Mouse (Mus musculus) myocyte (in vitro differentiated cells): Measurements from ENCODE around the gene Schip1. TPM values are rescaled to one million over a fixed set of nuclear protein-coding genes. Genes with fewer than 3 reads are reported as not detected.

Experiments
- H3K27me3 ChIP-seq: one replicate; pipeline ENCODE4 v1.6.1; 2011; ENCODE audit not compliant: control insufficient read depth, insufficient read depth, insufficient read length
- H3K36me3 ChIP-seq: one replicate; pipeline ENCODE4 v1.6.1; 2011; ENCODE audit not compliant: control insufficient read depth, insufficient read depth
- H3K4me2 ChIP-seq: one replicate; pipeline ENCODE4 v1.6.1; 2011; ENCODE audit warnings: low read depth, control low read depth
- H3K4me3 ChIP-seq: one replicate; pipeline ENCODE4 v1.5.1; 2011; ENCODE audit warnings: mild to moderate bottlenecking, control low read depth, moderate library complexity
- H3K79me2 ChIP-seq: one replicate; pipeline ENCODE4 v1.6.1; 2011; ENCODE audit not compliant: control insufficient read depth, insufficient read depth
- H3ac ChIP-seq: one replicate; pipeline ENCODE4 v1.6.1; 2011; ENCODE audit not compliant: control insufficient read depth, insufficient read length
- CEBPB ChIP-seq: IDR thresholded peaks from 2 replicates; pipeline ENCODE4 v1.6.1; 2011; ENCODE audit warnings: mild to moderate bottlenecking, moderate library complexity; ENCODE audit not compliant: poor library complexity, insufficient read depth, severe bottlenecking
- E2F4 ChIP-seq: IDR thresholded peaks from one replicate; pipeline ENCODE4 v1.6.1; 2011; ENCODE audit warnings: mild to moderate bottlenecking, control low read depth, moderate library complexity; ENCODE audit not compliant: insufficient read depth
- MAX ChIP-seq: IDR thresholded peaks from one replicate; pipeline ENCODE4 v1.6.1; 2011; ENCODE audit warnings: low read depth, mild to moderate bottlenecking, control low read depth
- MYOD1 ChIP-seq, 3 experiments: IDR thresholded peaks; one replicate each; pipeline ENCODE4 v1.6.1; 2011; ENCODE audit warnings: control low read depth in 2 of 3, low read depth in 2 of 3, mild to moderate bottlenecking in 2 of 3, moderate library complexity in 1 of 3; ENCODE audit not compliant: insufficient read length in 2 of 3, control insufficient read depth in 1 of 3
- MYOG ChIP-seq, 3 experiments: IDR thresholded peaks; one replicate each; pipeline ENCODE4 v1.6.1; 2011; ENCODE audit warnings: control low read depth in 2 of 3, low read depth in 2 of 3, mild to moderate bottlenecking in 2 of 3; ENCODE audit not compliant: insufficient read length in 2 of 3, control insufficient read depth in 1 of 3, insufficient read depth in 1 of 3
- POLR2A ChIP-seq: IDR thresholded peaks from one replicate; pipeline ENCODE4 v1.6.1; 2011; ENCODE audit warnings: low read depth, mild to moderate bottlenecking, control low read depth, moderate library complexity; ENCODE audit not compliant: insufficient read length
- POLR2AphosphoS2 ChIP-seq: IDR thresholded peaks from one replicate; pipeline ENCODE4 v1.6.1; 2011; ENCODE audit warnings: low read depth, control low read depth; ENCODE audit not compliant: insufficient read length
- REST ChIP-seq: IDR thresholded peaks from one replicate; pipeline ENCODE4 v1.6.1; 2011; ENCODE audit warnings: mild to moderate bottlenecking, control low read depth, moderate library complexity; ENCODE audit not compliant: insufficient read depth, insufficient read length
- SRF ChIP-seq: IDR thresholded peaks from one replicate; pipeline ENCODE4 v1.6.1; 2011; ENCODE audit warnings: low read depth; ENCODE audit not compliant: control insufficient read depth, insufficient read length
- TCF12 ChIP-seq: IDR thresholded peaks from one replicate; pipeline ENCODE4 v1.6.1; 2011; ENCODE audit warnings: mild to moderate bottlenecking, control low read depth; ENCODE audit not compliant: poor library complexity, insufficient read depth, severe bottlenecking
- TCF3 ChIP-seq: IDR thresholded peaks from one replicate; pipeline ENCODE4 v1.6.1; 2011; ENCODE audit warnings: low read depth, control low read depth; ENCODE audit not compliant: insufficient read length
- USF1 ChIP-seq: IDR thresholded peaks from one replicate; pipeline ENCODE4 v1.6.1; 2011; ENCODE audit warnings: low read depth, mild to moderate bottlenecking, control low read depth, moderate library complexity
- polyA plus RNA-seq: library from polyadenylated mRNA; unstranded; fragments of >200 nt; fragmentation: generic; extraction: Trizol; gene quantifications from one replicate; pipeline ENCODE4 v1.2.1, GENCODE M21; 2012; ENCODE audit warnings: missing spikeins

The Schip1 gene
- polyA plus RNA-seq, 1 experiment = 23.3 TPM

DNA sequence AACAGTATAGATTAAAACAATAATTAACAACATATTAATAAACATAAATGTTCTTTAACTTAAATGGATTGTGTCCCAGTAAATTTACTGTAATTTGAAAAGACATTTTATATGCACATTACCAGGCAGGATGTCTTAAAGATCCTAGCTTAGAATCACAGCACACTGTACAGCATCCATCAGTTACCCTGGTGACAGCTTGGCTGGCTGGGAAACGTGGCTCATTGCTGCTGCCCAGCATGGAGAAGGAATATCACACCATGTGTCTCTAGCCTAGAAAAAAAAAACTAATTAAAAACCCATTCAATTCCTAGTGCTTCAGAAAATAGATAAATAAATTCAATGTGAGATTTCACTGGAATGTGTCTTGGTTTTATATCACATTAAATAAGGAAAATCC lies 136.6 kb downstream of the Schip1 start:
- no peak overlapping the region for H3K4me2 ChIP-seq
- no peaks in the 10 kb centered on the region for H3K27me3 ChIP-seq
- H3ac ChIP-seq = no peak overlapping the region
- H3K36me3 ChIP-seq = no peaks in the 10 kb centered on the region
- no peak overlapping the region for H3K4me3 ChIP-seq
- no peak for TF ChIP-seq E2F4
- no peak for TF ChIP-seq TCF12
- TF ChIP-seq REST = no peak
- TF ChIP-seq MYOG (IDR thresholded peaks at IDR 0.05; ENCODE audit: control insufficient read depth in 1 of 3, insufficient read depth in 1 of 3, insufficient read length in 2 of 3, low read depth in 2 of 3) = no peak
- no peaks in the 10 kb centered on the region for H3K79me2 ChIP-seq

DNA sequence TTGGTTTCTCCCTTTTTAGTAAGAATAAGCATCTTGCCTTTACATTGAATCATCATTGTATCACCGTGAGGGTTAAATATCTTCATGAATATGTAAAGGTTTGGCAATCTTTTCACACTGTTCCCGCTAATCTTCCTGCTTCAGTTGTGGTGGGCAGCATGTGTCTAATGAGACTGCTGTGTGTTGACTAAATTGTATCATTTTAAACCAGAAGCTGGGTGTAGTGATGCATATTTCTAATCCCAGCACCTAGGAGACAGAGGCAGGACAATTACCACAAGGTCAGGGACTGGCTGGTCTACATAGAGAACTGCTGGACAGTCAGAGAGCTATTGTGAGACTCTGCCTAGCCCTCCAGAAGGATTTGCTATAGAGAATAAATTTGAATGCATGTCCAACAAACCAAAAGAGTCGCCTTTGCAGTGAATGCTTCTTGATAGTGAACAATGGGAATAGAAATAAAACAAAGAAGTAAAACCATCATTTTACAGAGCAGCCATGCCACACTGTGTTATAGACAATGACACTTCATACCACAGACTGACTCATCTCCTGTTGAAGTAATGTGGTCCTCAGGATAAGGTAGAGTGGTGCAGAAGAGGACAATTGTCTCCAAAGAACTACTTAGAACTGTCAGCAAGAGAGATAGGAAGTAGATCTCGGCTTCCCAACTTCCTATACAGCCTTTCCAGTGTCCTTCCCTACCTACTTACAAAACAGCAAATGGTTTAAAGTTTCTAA lies 137.7 kb downstream of the Schip1 start:
- no peak for TF ChIP-seq USF1
- no peak for TF ChIP-seq CEBPB
- TF ChIP-seq REST = no peak
- no peak for TF ChIP-seq MAX
- no peak for TF ChIP-seq SRF
- TF ChIP-seq TCF3 = no peak
- H3K79me2 ChIP-seq = no peaks in the 10 kb centered on the region
- no peaks in the 10 kb centered on the region for H3K36me3 ChIP-seq
- no peak overlapping the region for H3ac ChIP-seq
- H3K4me2 ChIP-seq = no peak overlapping the region
- no peak overlapping the region for H3K4me3 ChIP-seq
- H3K27me3 ChIP-seq = no peaks in the 10 kb centered on the region

DNA sequence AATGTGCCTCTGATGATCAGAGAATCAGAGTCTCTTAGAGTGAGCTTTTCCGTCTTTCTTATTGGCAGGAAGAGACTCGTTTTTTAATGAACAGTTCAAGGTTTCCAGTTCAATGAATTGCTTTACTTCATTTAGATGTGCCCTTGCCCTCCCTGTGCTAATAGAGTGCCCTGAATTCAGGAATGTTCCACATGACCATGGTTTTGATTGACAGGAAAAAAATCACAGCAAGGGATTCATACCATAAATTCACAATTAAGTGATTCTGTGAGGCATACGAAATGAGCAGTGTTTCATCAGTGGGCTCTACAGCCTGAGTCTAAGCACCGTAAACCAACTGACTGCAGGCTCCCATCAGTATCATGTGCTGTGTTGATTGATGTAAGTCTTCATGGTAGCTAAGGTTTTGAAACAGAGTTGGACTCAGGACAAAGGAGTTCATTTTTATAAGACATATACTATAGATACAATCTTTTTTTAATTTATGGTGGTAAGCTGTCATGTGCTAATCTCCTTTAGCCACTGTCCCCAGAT lies 139.4 kb downstream of the Schip1 start:
- Histone ChIP-seq H3K4me2 (no peak overlapping the region), H3ac (no peak overlapping the region), H3K4me3 (no peak overlapping the region), H3K27me3 (no peaks in the 10 kb centered on the region), H3K36me3 (no peaks in the 10 kb centered on the region), H3K79me2 (no peaks in the 10 kb centered on the region)
- TF ChIP-seq POLR2AphosphoS2 (no peak), MYOG (IDR thresholded peaks at IDR 0.05; ENCODE audit: control insufficient read depth in 1 of 3, insufficient read depth in 1 of 3, insufficient read length in 2 of 3, low read depth in 2 of 3) (no peak), POLR2A (no peak), REST (no peak), TCF3 (no peak), SRF (no peak), USF1 (no peak), E2F4 (no peak), MYOD1 (IDR thresholded peaks at IDR 0.05; ENCODE audit: control insufficient read depth in 1 of 3, insufficient read length in 2 of 3, low read depth in 2 of 3) (no peak), TCF12 (no peak)

DNA sequence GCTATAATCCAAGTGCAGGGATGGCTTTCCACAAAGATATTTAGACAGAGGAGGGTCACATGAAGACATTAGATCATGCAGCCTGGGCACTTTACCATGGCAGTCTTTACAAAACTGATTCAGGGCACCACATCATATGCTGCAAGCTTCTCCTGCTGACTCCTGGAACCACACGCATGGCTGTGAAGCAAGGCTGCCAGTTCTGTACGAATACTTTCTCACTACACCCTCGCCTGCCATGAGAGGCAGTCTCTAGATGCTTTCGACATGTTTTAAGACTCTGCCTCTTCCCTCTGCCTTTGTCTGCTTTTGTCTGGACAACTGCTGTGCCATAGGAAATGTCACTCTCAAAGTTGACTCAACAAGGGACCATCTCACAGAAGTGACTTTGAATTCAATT lies 145.8 kb downstream of the Schip1 start:
- H3K79me2 ChIP-seq = no peaks in the 10 kb centered on the region
- TF ChIP-seq TCF12 = no peak
- no peak for TF ChIP-seq MYOD1 (IDR thresholded peaks at IDR 0.05; ENCODE audit: control insufficient read depth in 1 of 3, insufficient read length in 2 of 3, low read depth in 2 of 3)
- TF ChIP-seq REST = no peak
- TF ChIP-seq POLR2A = no peak
- no peak for TF ChIP-seq MAX
- TF ChIP-seq E2F4 = no peak
- TF ChIP-seq POLR2AphosphoS2 = no peak
- no peak overlapping the region for H3K4me3 ChIP-seq
- no peak overlapping the region for H3K4me2 ChIP-seq
- H3ac ChIP-seq = no peak overlapping the region
- H3K36me3 ChIP-seq = no peaks in the 10 kb centered on the region
- no peaks in the 10 kb centered on the region for H3K27me3 ChIP-seq

DNA sequence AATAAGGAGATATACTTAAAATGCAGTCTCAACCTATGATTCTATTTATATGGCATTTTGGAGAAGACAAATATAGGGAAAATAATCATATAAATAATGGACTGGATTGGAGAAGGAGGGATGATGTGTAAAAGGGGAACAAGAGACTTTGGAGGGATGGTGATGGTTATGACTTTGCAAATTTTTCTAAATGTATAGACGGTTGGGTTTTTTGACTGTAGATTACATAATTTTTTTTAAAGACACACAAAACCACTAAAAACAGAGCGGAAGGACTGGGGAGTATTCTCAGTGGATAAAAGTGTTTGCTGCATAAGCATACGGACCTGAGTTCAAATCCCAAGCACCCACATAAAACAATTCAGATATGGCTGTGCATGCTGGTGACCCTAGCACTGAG lies 156.8 kb downstream of the Schip1 start:
- Histone ChIP-seq H3K27me3 (no peaks in the 10 kb centered on the region), H3K36me3 (no peaks in the 10 kb centered on the region), H3K4me3 (no peak overlapping the region), H3ac (no peak overlapping the region), H3K79me2 (no peaks in the 10 kb centered on the region), H3K4me2 (no peak overlapping the region)
- TF ChIP-seq CEBPB (no peak), REST (no peak), SRF (no peak), POLR2A (no peak), MYOG (IDR thresholded peaks at IDR 0.05; ENCODE audit: control insufficient read depth in 1 of 3, insufficient read depth in 1 of 3, insufficient read length in 2 of 3, low read depth in 2 of 3) (no peak), E2F4 (no peak), TCF12 (no peak), USF1 (no peak), MYOD1 (IDR thresholded peaks at IDR 0.05; ENCODE audit: control insufficient read depth in 1 of 3, insufficient read length in 2 of 3, low read depth in 2 of 3) (no peak), TCF3 (no peak), POLR2AphosphoS2 (no peak)
